Mouse (Mus musculus): ENCODE results near the gene D430042O09Rik. TPM values are rescaled to one million over a fixed set of nuclear protein-coding genes. Genes with fewer than 3 reads are reported as not detected.

Gene D430042O09Rik
- polyA plus RNA-seq, 1 experiment from 2014 or later = 7.9 TPM

GRCm38 (mm10) chr7:125828561-125828960 is 120.9 kb downstream of the D430042O09Rik start:
- H3K36me3 ChIP-seq (ENCODE audit: control insufficient read depth, insufficient read depth) = no peaks in the 10 kb centered on the region
- 65% methylated on average over 5 of the region's 5 CpGs for WGBS
- no peak overlapping the region for H3K4me3 ChIP-seq (ENCODE audit: low read length)
- peak overlapping the region; percentile 50 for H3K4me2 ChIP-seq (ENCODE audit: low read depth, low read length)
- H3K9me3 ChIP-seq (replicated peaks; ENCODE audit: control insufficient read depth, low read length) = no peaks in the 10 kb centered on the region
- ATAC-seq (replicated peaks; ENCODE audit: extremely low read depth, insufficient read depth, low FRiP score) = no peak
- no peaks in the 10 kb centered on the region for H3K27me3 ChIP-seq (ENCODE audit: control insufficient read depth, insufficient read depth, low read length)
- peak overlapping the region; percentile 55 for H3K9ac ChIP-seq (ENCODE audit: low read length)
- H3K4me1 ChIP-seq (ENCODE audit: control insufficient read depth, insufficient read depth, low read length) = peaks cover 53% of the 10 kb centered on the region
- H3K27ac ChIP-seq (ENCODE audit: low read length) = peak overlapping the region; percentile 95

DNA sequence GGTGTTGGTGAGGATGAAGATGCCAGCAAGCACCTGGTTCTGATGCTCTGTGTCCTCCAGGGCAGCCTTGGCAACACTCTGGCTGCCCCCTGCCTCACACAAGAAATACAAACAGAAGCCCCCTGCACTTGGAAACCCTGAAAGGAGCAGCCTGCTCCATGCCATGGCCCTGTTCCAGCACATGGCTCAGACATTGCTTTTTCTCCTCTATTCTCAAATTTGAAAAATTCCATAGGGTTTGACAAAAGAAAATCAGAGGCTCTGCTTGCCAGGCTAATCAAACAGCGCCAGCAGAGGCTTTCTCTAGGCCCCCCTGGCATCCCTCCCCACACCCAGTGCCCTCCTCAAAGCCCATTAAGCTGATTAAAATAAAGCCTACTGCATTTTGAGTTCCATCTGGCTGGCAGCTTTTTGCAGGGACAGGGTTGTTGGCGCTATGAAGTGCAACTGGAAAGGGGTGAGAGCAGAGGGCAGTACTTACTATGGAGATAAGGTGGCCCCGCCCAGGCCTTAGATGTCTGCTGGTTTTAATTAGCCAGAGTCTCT is 121.5 kb downstream of the D430042O09Rik start:
- 18% methylated on average over 3 of the region's 3 CpGs for WGBS
- peaks cover 53% of the 10 kb centered on the region for H3K4me1 ChIP-seq (ENCODE audit: control insufficient read depth, insufficient read depth, low read length)
- H3K27me3 ChIP-seq (ENCODE audit: control insufficient read depth, insufficient read depth, low read length) = no peaks in the 10 kb centered on the region
- H3K27ac ChIP-seq (ENCODE audit: low read length) = peak overlapping the region; percentile 95
- peak; percentile 80 for ATAC-seq (replicated peaks; ENCODE audit: extremely low read depth, insufficient read depth, low FRiP score)
- H3K9ac ChIP-seq (ENCODE audit: low read length) = peak overlapping the region; percentile 55
- H3K9me3 ChIP-seq (replicated peaks; ENCODE audit: control insufficient read depth, low read length) = peaks cover 3% of the 10 kb centered on the region; the same call in 1 of the 2 replicates
- H3K4me2 ChIP-seq (ENCODE audit: low read depth, low read length) = peak overlapping the region; percentile 50
- H3K4me3 ChIP-seq (ENCODE audit: low read length) = no peak overlapping the region
- H3K36me3 ChIP-seq (ENCODE audit: control insufficient read depth, insufficient read depth) = peaks cover 3% of the 10 kb centered on the region; the same call in 1 of the 2 replicates

- Histone ChIP-seq H3K27ac (ENCODE audit: low read length) (peak overlapping the region; percentile 18; the same call in 1 of the 2 replicates), H3K4me1 (ENCODE audit: control insufficient read depth, insufficient read depth, low read length) (peaks cover 46% of the 10 kb centered on the region), H3K27me3 (ENCODE audit: control insufficient read depth, insufficient read depth, low read length) (no peaks in the 10 kb centered on the region), H3K4me2 (ENCODE audit: low read depth, low read length) (no peak overlapping the region), H3K9ac (ENCODE audit: low read length) (no peak overlapping the region), H3K9me3 (replicated peaks; ENCODE audit: control insufficient read depth, low read length) (peaks cover 6% of the 10 kb centered on the region; the same call in 1 of the 2 replicates), H3K4me3 (ENCODE audit: low read length) (no peak overlapping the region), H3K36me3 (ENCODE audit: control insufficient read depth, insufficient read depth) (peaks cover 3% of the 10 kb centered on the region; the same call in 1 of the 2 replicates)
- ATAC-seq (replicated peaks; ENCODE audit: extremely low read depth, insufficient read depth, low FRiP score) = 0 out of 2 replicates have a peak, but pooled peaks have one; percentile 3
- WGBS = 10% methylated on average over 1 of the region's 1 CpGs
These were observed 125.1 kb downstream of the D430042O09Rik start for GRCm38 (mm10) chr7:125832767-125833166.

GRCm38 (mm10) chr7:125833471-125833870 is 125.8 kb downstream of the D430042O09Rik start:
- no peak overlapping the region for H3K27ac ChIP-seq (ENCODE audit: low read length)
- H3K4me1 ChIP-seq (ENCODE audit: control insufficient read depth, insufficient read depth, low read length) = peaks cover 46% of the 10 kb centered on the region
- 85% methylated on average over 2 of the region's 2 CpGs for WGBS
- H3K4me3 ChIP-seq (ENCODE audit: low read length) = no peak overlapping the region
- ATAC-seq (replicated peaks; ENCODE audit: extremely low read depth, insufficient read depth, low FRiP score) = no peak
- no peak overlapping the region for H3K4me2 ChIP-seq (ENCODE audit: low read depth, low read length)
- H3K27me3 ChIP-seq (ENCODE audit: control insufficient read depth, insufficient read depth, low read length) = no peaks in the 10 kb centered on the region
- peaks cover 3% of the 10 kb centered on the region; the same call in 1 of the 2 replicates for H3K36me3 ChIP-seq (ENCODE audit: control insufficient read depth, insufficient read depth)
- no peak overlapping the region for H3K9ac ChIP-seq (ENCODE audit: low read length)
- H3K9me3 ChIP-seq (replicated peaks; ENCODE audit: control insufficient read depth, low read length) = peaks cover 6% of the 10 kb centered on the region; the same call in 1 of the 2 replicates

GRCm38 (mm10) chr7:125838078-125838742 is 130.5 kb downstream of the D430042O09Rik start:
- Histone ChIP-seq H3K4me2 (ENCODE audit: low read depth, low read length) (no peak overlapping the region), H3K9ac (ENCODE audit: low read length) (peak overlapping the region; percentile 28; the same call in 1 of the 2 replicates), H3K4me3 (ENCODE audit: low read length) (no peak overlapping the region), H3K27me3 (ENCODE audit: control insufficient read depth, insufficient read depth, low read length) (no peaks in the 10 kb centered on the region), H3K9me3 (replicated peaks; ENCODE audit: control insufficient read depth, low read length) (peaks cover 6% of the 10 kb centered on the region; the same call in 1 of the 2 replicates), H3K36me3 (ENCODE audit: control insufficient read depth, insufficient read depth) (peaks cover 3% of the 10 kb centered on the region; the same call in 1 of the 2 replicates), H3K27ac (ENCODE audit: low read length) (0 out of 2 replicates have a peak overlapping the region, but pooled peaks have one; percentile 18), H3K4me1 (ENCODE audit: control insufficient read depth, insufficient read depth, low read length) (peaks cover 20% of the 10 kb centered on the region)
- no peak for ATAC-seq (replicated peaks; ENCODE audit: extremely low read depth, insufficient read depth, low FRiP score)
- 62% methylated on average over 5 of the region's 5 CpGs for WGBS

DNA sequence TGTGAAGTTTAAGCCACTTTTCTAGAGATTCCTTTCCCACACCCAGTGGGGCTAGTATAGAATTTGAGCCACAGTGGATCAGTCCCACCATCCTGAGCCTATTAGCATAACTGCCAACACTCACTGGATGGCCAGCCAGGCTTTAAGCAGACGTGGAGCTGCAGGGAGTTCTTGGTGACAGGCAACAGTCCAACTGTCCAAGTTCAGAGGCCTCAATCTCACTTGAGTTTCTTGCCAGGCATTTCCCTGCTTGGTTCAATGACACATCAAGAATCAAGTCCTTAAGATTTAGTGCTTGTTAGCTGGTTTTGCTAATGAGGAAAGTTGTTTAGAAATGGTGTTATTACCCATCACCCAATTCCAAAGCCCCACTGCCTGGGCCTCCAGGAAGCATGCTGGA is 137.9 kb downstream of the D430042O09Rik start:
- no peak overlapping the region for H3K9ac ChIP-seq (ENCODE audit: low read length)
- H3K9me3 ChIP-seq (replicated peaks; ENCODE audit: control insufficient read depth, low read length) = no peaks in the 10 kb centered on the region
- peaks cover 32% of the 10 kb centered on the region for H3K4me1 ChIP-seq (ENCODE audit: control insufficient read depth, insufficient read depth, low read length)
- H3K4me3 ChIP-seq (ENCODE audit: low read length) = no peak overlapping the region
- WGBS = 21% methylated on average over 1 of the region's 1 CpGs
- H3K4me2 ChIP-seq (ENCODE audit: low read depth, low read length) = no peak overlapping the region
- no peak for ATAC-seq (replicated peaks; ENCODE audit: extremely low read depth, insufficient read depth, low FRiP score)
- no peaks in the 10 kb centered on the region for H3K27me3 ChIP-seq (ENCODE audit: control insufficient read depth, insufficient read depth, low read length)
- 0 out of 2 replicates have a peak, but pooled peaks cover 5% of the 10 kb centered on the region for H3K36me3 ChIP-seq (ENCODE audit: control insufficient read depth, insufficient read depth)
- H3K27ac ChIP-seq (ENCODE audit: low read length) = no peak overlapping the region

DNA sequence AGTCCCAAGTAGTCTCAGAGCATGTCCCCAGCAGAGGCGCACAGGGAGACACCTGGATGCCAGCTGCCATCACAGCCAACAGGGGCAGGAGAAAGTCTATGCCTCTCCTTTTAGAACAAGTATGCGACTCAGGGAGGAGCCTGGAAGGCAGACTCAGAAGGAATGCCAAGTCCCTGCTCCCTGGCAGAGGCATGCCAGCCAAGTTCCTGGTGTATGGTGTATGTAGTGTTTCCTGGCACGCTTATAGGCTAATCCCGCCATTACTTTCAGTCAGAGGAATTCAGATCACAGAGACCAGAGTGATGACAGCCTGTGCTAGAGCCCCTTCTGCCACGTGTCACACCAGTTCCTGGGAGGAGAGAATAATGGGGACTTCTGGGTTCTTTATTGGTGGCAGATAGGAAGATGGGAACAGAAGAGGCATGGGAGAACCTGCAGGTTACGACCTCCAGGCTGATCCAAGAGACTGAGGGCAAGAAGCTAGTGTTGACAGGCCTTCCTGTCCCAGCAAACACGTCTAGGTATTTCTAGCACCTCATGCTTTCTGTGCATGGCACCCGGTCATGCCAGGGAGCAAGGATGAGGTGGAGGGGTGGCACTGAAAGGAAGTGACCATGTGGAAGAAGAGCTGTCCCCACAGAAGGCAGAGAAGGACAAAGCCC is 139.3 kb downstream of the D430042O09Rik start:
- Histone ChIP-seq H3K36me3 (ENCODE audit: control insufficient read depth, insufficient read depth) (peaks cover 9% of the 10 kb centered on the region; the same call in 1 of the 2 replicates), H3K9me3 (replicated peaks; ENCODE audit: control insufficient read depth, low read length) (no peaks in the 10 kb centered on the region), H3K9ac (ENCODE audit: low read length) (no peak overlapping the region), H3K4me2 (ENCODE audit: low read depth, low read length) (no peak overlapping the region), H3K27me3 (ENCODE audit: control insufficient read depth, insufficient read depth, low read length) (no peaks in the 10 kb centered on the region), H3K4me3 (ENCODE audit: low read length) (no peak overlapping the region), H3K4me1 (ENCODE audit: control insufficient read depth, insufficient read depth, low read length) (peaks cover 32% of the 10 kb centered on the region), H3K27ac (ENCODE audit: low read length) (peak overlapping the region; percentile 72)
- WGBS = 38% methylated on average over 8 of the region's 8 CpGs
- ATAC-seq (replicated peaks; ENCODE audit: extremely low read depth, insufficient read depth, low FRiP score) = peak; percentile 84

- peak; percentile 4; the same call in 1 of the 2 replicates for ATAC-seq (replicated peaks; ENCODE audit: extremely low read depth, insufficient read depth, low FRiP score)
- Histone ChIP-seq H3K4me3 (ENCODE audit: low read length) (no peak overlapping the region), H3K4me1 (ENCODE audit: control insufficient read depth, insufficient read depth, low read length) (peaks cover 32% of the 10 kb centered on the region), H3K27ac (ENCODE audit: low read length) (peak overlapping the region; percentile 72), H3K36me3 (ENCODE audit: control insufficient read depth, insufficient read depth) (peaks cover 9% of the 10 kb centered on the region; the same call in 1 of the 2 replicates), H3K9ac (ENCODE audit: low read length) (no peak overlapping the region), H3K4me2 (ENCODE audit: low read depth, low read length) (no peak overlapping the region), H3K9me3 (replicated peaks; ENCODE audit: control insufficient read depth, low read length) (no peaks in the 10 kb centered on the region), H3K27me3 (ENCODE audit: control insufficient read depth, insufficient read depth, low read length) (no peaks in the 10 kb centered on the region)
- 57% methylated on average over 2 of the region's 2 CpGs for WGBS
These were observed 139.8 kb downstream of the D430042O09Rik start for GRCm38 (mm10) chr7:125847528-125847866.

GRCm38 (mm10) chr7:125859564-125859963 is 151.9 kb downstream of the D430042O09Rik start:
- no peak overlapping the region for H3K27ac ChIP-seq (ENCODE audit: low read length)
- ATAC-seq (replicated peaks; ENCODE audit: extremely low read depth, insufficient read depth, low FRiP score) = peak; percentile 21
- H3K4me3 ChIP-seq (ENCODE audit: low read length) = no peak overlapping the region
- H3K4me2 ChIP-seq (ENCODE audit: low read depth, low read length) = no peak overlapping the region
- no peaks in the 10 kb centered on the region for H3K27me3 ChIP-seq (ENCODE audit: control insufficient read depth, insufficient read depth, low read length)
- H3K9ac ChIP-seq (ENCODE audit: low read length) = no peak overlapping the region
- no peaks in the 10 kb centered on the region for H3K36me3 ChIP-seq (ENCODE audit: control insufficient read depth, insufficient read depth)
- H3K4me1 ChIP-seq (ENCODE audit: control insufficient read depth, insufficient read depth, low read length) = peaks cover 11% of the 10 kb centered on the region
- H3K9me3 ChIP-seq (replicated peaks; ENCODE audit: control insufficient read depth, low read length) = no peaks in the 10 kb centered on the region
- 52% methylated on average over 3 of the region's 3 CpGs for WGBS

All from heart, embryonic 16.5 days (tissue).